Mouse (Mus musculus) CD4-positive naive resting alpha-beta T cell, adult 76 days (primary cell): ENCODE measurements around the gene Spata6. TPM values are rescaled to one million over a fixed set of nuclear protein-coding genes. Genes with fewer than 3 reads are reported as not detected.

ENCODE experiments used
- total RNA-seq: library from RNA; stranded (reverse); gene quantifications from one replicate; pipeline ENCODE4 v1.2.4, GENCODE M21; 2023

The Spata6 gene
- 46.4 TPM for total RNA-seq

DNA sequence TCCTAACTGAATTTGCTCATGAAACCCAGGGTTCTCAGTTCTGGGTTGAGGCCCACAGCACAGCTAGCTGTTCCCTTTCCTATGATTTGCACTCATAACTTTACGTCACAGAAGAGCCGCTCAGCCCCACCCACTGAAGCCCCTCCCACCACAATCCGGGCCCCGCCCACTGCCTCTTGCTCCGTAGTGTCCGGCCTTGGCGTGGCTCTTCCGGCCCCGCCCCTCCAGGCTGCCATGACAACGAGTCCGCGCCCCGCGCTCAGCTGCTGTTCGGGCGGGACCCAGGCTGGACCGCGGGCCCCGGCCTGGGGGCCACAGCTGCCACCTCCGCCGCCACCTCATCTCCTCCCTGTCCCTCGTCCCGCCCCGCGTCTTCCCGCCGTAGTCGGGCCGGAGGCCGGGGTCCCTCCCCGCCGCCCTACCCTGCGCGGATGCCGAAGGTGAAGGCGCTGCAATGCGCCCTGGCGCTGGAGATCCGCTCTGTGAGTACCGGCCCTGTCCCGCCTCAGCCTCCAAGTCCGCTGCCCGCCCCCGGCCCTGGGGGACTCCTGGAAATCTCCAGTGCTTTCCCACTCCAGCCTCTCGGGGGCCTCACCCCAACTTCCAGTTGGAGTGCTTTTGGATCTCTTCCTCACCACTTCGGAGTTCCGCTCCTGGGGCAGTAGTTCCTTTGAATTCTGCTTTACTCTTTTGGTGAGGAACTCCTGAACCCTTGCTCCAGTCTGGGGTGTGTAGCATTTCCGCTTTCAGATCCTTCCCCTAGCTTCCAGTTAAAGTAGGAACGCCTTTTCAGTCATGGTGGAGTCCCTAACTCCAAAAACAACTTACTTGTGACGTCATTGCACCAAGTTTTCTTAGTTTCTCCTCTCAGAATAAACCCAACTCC lies at the start of gene Spata6:
TSS of gene Spata6 (plus strand) at position 209 of the 886 bp plus-strand sequence.

Other genes with a start within 250 kb of the Spata6 start
- gene Slc5a9, start 182.9 kb downstream of the Spata6 start, total RNA-seq: not detected
- not detected for gene Skint8, start 199.4 kb downstream of the Spata6 start, total RNA-seq